Mouse (Mus musculus) macrophage (primary cell): ENCODE measurements around the gene Bmper. TPM values are rescaled to one million over a fixed set of nuclear protein-coding genes. Genes with fewer than 3 reads are reported as not detected.

Experiments used
- H3K27ac ChIP-seq: fragments of 350-480 bp; formaldehyde crosslinking; 2 replicates; pipeline ENCODE4 v1.9.0; 2021
- H3K36me3 ChIP-seq: fragments of 350-480 bp; formaldehyde crosslinking; 2 replicates; pipeline ENCODE4 v1.9.0; 2021; ENCODE audit errors: inconsistent target
- H3K4me3 ChIP-seq: fragments of 350-480 bp; formaldehyde crosslinking; 2 replicates; pipeline ENCODE4 v1.9.0; 2021; ENCODE audit errors: inconsistent target
- H3K79me2 ChIP-seq: fragments of 350-480 bp; formaldehyde crosslinking; 2 replicates; pipeline ENCODE4 v1.9.0; 2021; ENCODE audit errors: inconsistent target
- WGBS: methylation state at CpG from one replicate; pipeline ENCODE4 v1.1.7; 2026; ENCODE audit warnings: inconsistent platforms; ENCODE audit not compliant: missing documents; 5-methylcytosine and 5-hydroxymethylcytosine counted together
- polyA plus RNA-seq: library from polyadenylated mRNA; stranded (reverse); fragments of 250-400 nt; gene quantifications from 3 replicates; pipeline ENCODE4 v1.2.4, GENCODE M21; 2018; ENCODE audit warnings: inconsistent platforms
- total RNA-seq, 78 experiments: library from RNA; depleted of rRNA; stranded (reverse); fragments of 250-400 nt; gene quantifications; 1 replicate in 9 of 78; 2 replicates in 24 of 78; 3 replicates in 43 of 78; 4 replicates in 2 of 78; pipeline ENCODE4 v1.2.4; 2018; ENCODE audit warnings: inconsistent platforms in 56 of 78

Gene Bmper
- total RNA-seq (2018; cell fraction: chromatin; rRNA removed): 1 to 10 TPM in 1 of 26 experiments, under 1 TPM in 1, not detected in 24; 0.85 to 1.1 TPM
- total RNA-seq (2018; cell fraction: cytosol; rRNA removed): under 1 TPM in 1 of 26 experiments, not detected in 25; 0.04 TPM
- under 1 TPM in 1 of 26 experiments, not detected in 25; 0.65 TPM for total RNA-seq (2018; cell fraction: nucleus; rRNA removed)
- polyA plus RNA-seq: not detected in 3 replicates

DNA sequence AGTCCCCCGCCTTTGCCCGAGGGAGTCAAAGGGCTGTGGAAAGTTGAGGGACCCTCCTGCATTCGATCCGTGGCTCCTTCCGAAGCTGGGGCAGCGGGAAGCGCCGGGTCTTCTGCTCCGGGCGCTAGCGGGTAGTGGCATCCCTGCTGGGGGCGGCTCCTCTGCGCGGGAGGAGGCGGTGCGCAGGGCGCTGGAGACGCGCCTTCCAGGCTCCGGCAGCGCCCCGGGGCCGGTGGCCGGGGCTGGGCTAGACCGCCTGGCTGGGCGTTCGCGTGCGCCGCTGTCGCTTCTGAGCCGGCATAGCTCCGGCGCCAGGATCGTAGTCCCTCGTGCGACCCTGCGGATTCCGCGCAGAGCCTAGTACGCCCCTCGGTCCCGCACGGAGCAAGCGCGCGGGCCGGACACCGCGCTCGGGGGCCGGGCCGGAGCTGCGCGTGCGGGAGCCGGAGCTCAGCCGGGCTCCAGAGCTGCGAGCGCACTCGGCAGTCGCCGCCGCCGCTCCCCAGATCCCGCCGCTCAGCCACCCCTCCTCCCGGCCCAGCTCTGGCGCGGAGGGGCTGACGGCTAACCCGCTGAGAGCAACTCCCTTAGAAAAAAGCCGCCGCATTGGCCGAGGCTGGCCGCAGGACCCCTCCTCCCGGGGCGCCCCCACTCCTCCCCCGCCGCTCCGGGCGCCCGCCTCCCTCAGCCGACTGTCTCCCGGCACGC lies at the start of gene Bmper:
TSS of gene Bmper (plus strand) at position 236 of the 708 bp plus-strand sequence.
- under 1% methylated on average over 82 of the region's 86 CpGs for WGBS
- Histone ChIP-seq H3K36me3 (no peaks in the 10 kb centered on the region), H3K79me2 (no peaks in the 10 kb centered on the region), H3K27ac (no peak within 1 kb of the TSS), H3K4me3 (no peak within 1 kb of the TSS)

DNA sequence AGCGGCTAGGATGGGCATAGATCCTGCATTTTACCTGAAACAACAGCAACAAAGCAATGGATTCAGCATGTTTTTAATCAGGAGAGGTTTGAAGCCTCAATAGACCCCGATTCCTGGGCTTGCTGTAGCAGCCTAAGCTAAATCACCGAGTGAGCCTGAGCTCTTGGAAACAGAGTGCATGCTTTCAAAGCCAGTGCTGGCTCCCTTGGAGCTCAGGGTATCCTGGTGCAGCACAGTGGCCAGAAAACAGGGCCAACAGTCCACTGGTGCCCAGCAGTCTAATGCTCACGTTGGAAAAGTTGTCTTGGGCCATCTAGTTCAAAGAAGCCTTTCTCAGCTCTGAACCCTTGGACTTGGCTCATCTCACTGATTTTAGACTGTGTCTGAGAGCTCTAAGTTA lies 45.4 kb upstream of the Bmper start:
- Histone ChIP-seq H3K36me3 (no peaks in the 10 kb centered on the region), H3K27ac (no peak overlapping the region), H3K79me2 (no peaks in the 10 kb centered on the region), H3K4me3 (no peak overlapping the region)
- 93% methylated on average over 4 of the region's 4 CpGs for WGBS

DNA sequence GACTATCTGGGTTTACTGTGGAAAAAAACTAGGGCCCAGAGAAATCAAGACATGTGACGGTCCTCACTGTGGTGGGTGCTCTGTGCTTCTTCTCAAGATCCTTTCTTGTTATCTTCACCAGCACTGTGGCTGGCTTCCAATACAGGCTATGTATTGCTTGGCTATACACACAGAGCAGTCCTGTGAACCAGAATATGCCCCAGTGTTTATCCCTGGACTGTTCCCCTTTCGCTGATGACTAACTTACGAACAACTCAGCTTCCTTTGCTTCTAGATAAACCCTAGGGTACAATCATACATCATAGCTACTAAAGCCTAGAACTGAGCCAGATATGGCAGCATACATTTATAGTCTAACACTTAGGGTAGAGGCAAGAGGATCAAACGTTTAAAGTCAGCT lies 35.7 kb upstream of the Bmper start:
- H3K79me2 ChIP-seq: no peaks in the 10 kb centered on the region
- 84% methylated on average over 4 of the region's 4 CpGs for WGBS
- H3K4me3 ChIP-seq: no peak overlapping the region
- no peak overlapping the region for H3K27ac ChIP-seq
- no peaks in the 10 kb centered on the region for H3K36me3 ChIP-seq

- no peak overlapping the region for H3K4me3 ChIP-seq
- no peaks in the 10 kb centered on the region for H3K36me3 ChIP-seq
- WGBS: 94% methylated on average over 4 of the region's 4 CpGs
- H3K79me2 ChIP-seq: no peaks in the 10 kb centered on the region
- no peak overlapping the region for H3K27ac ChIP-seq
Measured at GRCm38 (mm10) chr9:23188136-23188535, 34.7 kb upstream of the Bmper start.

DNA sequence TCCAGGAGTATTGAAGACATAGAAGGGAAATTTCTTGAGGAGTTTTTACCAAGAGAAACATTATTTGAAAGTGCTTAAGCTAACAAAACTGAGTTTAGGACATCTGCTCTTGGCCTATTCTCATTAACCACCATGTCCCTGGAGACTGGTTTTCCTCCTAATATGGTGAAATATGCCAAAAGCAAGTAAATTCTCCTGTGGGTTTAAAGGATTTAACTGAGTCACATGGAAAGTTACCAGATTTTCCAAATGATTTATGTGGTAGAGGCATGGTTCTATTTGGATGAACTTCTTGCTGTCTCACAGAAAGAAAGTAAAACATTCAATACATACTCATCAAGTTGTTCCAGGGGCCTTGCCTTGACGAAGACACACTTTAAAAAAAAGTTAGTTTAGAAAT lies 31.9 kb upstream of the Bmper start:
- WGBS: 90% methylated on average over 1 of the region's 1 CpGs
- Histone ChIP-seq H3K36me3 (no peaks in the 10 kb centered on the region), H3K27ac (no peak overlapping the region), H3K4me3 (no peak overlapping the region), H3K79me2 (no peaks in the 10 kb centered on the region)

DNA sequence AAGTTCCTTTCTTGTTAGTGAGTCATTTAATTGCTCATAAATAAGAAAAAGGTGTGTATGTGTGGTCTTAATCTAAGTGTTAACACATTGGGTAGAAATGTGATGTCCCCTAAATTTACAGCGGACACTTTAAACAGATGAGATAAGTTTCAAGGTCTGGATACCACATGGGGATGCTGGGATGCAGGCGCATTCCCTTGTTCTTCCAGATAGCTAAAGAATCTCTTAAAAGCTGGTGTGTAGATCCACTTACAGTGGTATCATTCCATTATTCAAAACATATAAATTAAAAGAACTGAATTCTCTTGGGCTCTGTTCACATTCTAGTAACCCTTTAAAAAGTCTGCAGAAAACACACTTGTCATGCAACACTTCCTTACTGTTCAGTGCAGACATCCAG lies 31.4 kb upstream of the Bmper start:
- 93% methylated on average over 2 of the region's 2 CpGs for WGBS
- H3K36me3 ChIP-seq: no peaks in the 10 kb centered on the region
- no peaks in the 10 kb centered on the region for H3K79me2 ChIP-seq
- H3K27ac ChIP-seq: no peak overlapping the region
- H3K4me3 ChIP-seq: no peak overlapping the region

DNA sequence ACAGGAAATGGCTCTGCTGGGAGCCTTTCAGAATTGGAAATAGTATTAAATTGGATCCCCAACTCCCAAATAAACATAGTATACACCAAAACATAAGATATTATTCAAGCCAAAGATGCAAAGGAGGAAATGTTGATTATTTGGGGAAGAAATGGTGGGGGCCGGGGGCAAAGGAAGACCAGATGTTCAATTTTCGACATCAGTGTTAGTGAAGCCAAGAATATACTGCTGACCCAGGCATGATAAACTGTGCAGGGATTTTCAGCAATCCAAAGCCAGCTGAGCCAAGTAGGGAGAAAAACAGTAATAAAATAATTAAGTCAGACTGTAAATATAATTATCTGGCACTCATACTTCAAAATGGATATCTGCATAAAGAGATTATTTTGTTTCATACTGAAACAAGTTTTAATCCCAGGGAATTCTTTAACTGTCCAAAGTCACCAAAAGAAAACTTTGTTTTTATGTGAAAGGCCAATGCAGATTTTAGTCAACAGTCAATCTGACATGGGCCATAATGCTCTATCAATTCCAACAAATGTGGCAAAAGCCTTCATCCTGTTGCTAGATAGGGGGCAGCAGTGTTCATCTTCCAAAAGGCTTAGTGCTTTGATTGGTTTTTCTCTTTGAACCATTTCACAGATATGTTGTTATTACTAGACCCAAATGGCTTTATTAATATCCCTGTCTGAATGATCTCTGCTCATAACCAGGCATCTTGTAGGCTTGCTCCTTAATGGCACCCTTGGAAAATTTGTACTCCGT lies 30.1 kb upstream of the Bmper start:
- 89% methylated on average over 3 of the region's 3 CpGs for WGBS
- Histone ChIP-seq H3K4me3 (no peak overlapping the region), H3K27ac (no peak overlapping the region), H3K79me2 (no peaks in the 10 kb centered on the region), H3K36me3 (no peaks in the 10 kb centered on the region)

DNA sequence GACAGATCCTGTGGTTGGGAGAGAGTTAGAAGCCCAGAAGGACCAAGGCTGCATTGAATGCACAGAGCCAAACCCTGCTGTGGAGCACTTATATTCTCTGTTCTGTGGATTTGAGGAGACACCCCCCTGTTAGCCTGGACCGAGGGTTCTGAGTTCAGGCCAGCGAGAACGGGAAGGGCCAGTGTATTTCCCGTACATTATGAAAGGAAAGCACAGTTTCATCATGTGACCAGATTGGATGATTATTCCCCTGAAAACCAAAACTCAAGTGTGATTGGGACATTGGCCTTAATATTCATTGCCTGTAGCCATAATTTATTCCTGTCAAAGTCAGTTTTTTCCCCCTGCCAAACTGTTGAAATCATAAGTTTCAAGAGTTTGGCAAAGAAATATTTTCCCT lies 23.9 kb upstream of the Bmper start:
- H3K27ac ChIP-seq: no peak overlapping the region
- H3K36me3 ChIP-seq: no peaks in the 10 kb centered on the region
- H3K4me3 ChIP-seq: no peak overlapping the region
- 94% methylated on average over 4 of the region's 4 CpGs for WGBS
- no peaks in the 10 kb centered on the region for H3K79me2 ChIP-seq

- no peaks in the 10 kb centered on the region for H3K36me3 ChIP-seq
- no peak overlapping the region for H3K27ac ChIP-seq
- WGBS: 75% methylated on average over 1 of the region's 1 CpGs
- no peaks in the 10 kb centered on the region for H3K79me2 ChIP-seq
- H3K4me3 ChIP-seq: no peak overlapping the region
Measured at GRCm38 (mm10) chr9:23199841-23200240, 23.0 kb upstream of the Bmper start.

GRCm38 (mm10) chr9:23200828-23201227 lies 22.0 kb upstream of the Bmper start:
- Histone ChIP-seq H3K79me2 (no peaks in the 10 kb centered on the region), H3K27ac (no peak overlapping the region), H3K36me3 (no peaks in the 10 kb centered on the region), H3K4me3 (no peak overlapping the region)
- WGBS: 93% methylated on average over 4 of the region's 4 CpGs

- Histone ChIP-seq H3K4me3 (no peak overlapping the region), H3K27ac (no peak overlapping the region), H3K79me2 (no peaks in the 10 kb centered on the region), H3K36me3 (no peaks in the 10 kb centered on the region)
- WGBS: 96% methylated on average over 4 of the region's 4 CpGs
Measured at GRCm38 (mm10) chr9:23202431-23202830, 20.4 kb upstream of the Bmper start.

DNA sequence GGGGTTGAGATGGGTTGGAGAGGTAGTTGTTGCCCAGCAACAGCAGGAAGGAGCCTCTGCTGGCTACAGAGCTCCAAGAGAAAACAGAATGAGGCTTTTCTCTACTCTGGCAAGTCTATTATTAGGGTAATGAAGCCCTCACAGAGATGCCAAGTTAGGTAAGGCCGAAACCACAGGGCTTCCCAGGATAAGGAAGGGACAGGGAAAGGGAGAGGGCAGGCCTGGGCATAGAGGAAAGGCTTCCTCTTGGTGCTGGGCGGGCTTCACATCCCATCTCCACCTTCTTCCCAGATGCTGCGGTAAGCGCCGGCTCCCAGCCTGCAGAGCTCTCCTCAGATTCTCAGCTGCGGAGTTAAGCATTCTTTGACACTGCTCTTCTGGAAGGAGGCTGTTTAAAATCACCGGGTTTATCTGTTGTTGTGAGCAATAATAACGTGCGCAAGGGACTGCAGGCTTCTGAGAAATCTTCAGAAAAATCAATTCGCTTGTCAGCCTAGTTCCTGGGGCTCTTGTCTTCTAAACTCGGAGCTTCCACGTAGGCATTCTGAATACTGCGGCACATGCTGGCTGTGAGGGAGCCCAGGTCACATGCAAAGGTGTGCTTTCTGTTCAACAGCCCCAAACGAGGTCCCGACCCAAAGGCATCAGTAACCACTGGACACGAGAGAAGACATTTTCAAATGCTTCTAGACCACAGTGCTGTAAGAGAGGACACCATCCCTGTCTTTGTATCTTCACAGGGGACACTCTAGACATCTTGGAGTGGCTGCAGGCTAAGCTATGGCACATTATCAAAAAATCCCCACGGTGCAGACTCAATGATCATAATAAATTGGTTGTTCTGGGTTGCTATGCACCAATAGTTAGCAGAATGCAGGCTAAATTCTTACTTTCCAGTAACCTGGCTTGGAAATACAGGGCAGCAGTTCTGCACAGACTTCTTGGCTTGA lies 18.3 kb upstream of the Bmper start:
- Histone ChIP-seq H3K4me3 (no peak overlapping the region), H3K27ac (no peak overlapping the region), H3K36me3 (no peaks in the 10 kb centered on the region), H3K79me2 (no peaks in the 10 kb centered on the region)
- WGBS: 65% methylated on average over 17 of the region's 17 CpGs

GRCm38 (mm10) chr9:23205304-23205703 lies 17.6 kb upstream of the Bmper start:
- no peaks in the 10 kb centered on the region for H3K36me3 ChIP-seq
- H3K79me2 ChIP-seq: no peaks in the 10 kb centered on the region
- H3K27ac ChIP-seq: no peak overlapping the region
- WGBS: 49% methylated on average over 3 of the region's 3 CpGs
- H3K4me3 ChIP-seq: no peak overlapping the region

- WGBS: 100% methylated on average over 3 of the region's 3 CpGs
- Histone ChIP-seq H3K79me2 (no peaks in the 10 kb centered on the region), H3K27ac (no peak overlapping the region), H3K36me3 (no peaks in the 10 kb centered on the region), H3K4me3 (no peak overlapping the region)
Measured at GRCm38 (mm10) chr9:23205757-23206156, 17.1 kb upstream of the Bmper start.
